Mouse (Mus musculus): ENCODE measurements around the gene Tsc22d1. TPM values are rescaled to one million over a fixed set of nuclear protein-coding genes. Genes with fewer than 3 reads are reported as not detected.
A peak's percentile ranks its signal among the peaks of the same experiment; 100 is the strongest.

The Tsc22d1 gene
- total RNA-seq, 2 experiments from 2014 or later, result 91.9 to 99.3 TPM

DNA sequence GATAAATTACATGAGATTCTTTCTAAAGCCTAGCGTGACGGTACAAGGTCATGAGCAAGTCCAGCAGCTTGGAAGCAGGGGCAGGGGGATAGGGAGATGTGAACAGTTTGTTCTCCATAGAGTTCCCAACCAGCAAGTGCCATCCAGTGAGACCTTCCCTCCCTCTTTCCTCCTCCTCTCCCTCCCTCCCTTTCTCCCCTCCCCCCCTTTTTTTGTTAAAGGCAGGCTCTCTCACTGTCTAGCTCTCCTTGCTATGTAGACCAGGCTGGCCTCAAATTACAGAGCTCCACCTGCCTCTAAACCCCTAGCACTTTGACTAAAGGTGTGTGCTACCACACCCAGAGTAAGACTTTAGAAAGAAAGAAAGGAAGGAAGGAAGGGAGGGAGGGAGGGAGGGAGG is 63.3 kb downstream of the Tsc22d1 start:
- intact Hi-C loops (cut with DNase I), result no loop called here
- DNase-seq, result no peak

DNA sequence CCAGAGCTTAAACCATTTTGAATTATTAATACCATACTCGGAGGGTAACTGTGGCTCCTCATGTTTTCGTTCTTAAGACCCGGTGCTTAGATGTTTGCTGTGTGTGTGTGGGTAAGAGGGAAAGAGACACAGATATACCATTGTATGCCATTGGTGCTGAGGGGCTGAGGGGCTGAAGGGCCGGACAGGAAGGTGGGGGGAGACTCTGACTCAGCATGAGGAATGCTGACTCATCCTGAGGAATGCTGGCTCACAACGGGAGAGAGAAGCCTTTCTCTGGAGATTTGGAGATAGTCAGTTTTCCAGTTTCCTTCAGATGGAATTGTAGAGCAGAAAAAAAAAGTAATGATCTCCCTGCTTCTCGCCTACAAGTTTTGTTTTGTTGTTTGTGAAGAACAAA is 63.9 kb downstream of the Tsc22d1 start:
- intact Hi-C loops (cut with DNase I), result no loop called here

DNA sequence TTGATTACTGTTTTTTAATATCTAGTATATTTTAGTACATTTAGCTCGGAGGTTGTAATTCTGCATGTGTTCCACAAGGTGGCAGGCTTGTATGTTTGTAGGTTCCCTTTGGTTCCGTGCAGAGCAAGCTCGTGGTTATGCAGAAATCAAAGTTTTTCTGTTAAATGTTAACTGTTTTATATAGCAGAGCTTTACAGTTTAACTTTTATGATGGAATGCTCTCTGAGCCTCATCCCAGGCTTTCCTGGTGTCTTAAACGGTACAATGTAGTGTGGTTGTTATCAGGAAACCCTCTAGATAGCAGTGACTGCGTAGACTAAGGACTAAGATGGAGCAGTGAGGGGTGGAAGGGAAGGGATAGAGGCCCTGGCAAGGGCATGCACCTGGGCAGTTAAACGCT is 65.1 kb downstream of the Tsc22d1 start:
- intact Hi-C loops (cut with DNase I), result loop anchor here (2.0 kb wide), 1 partner anchor 531 kb away; no protein-coding TSS in a partner anchor

More for the DNA sequence above, 63.9 kb downstream of the Tsc22d1 start:
- DNase-seq, result no peak

DNA sequence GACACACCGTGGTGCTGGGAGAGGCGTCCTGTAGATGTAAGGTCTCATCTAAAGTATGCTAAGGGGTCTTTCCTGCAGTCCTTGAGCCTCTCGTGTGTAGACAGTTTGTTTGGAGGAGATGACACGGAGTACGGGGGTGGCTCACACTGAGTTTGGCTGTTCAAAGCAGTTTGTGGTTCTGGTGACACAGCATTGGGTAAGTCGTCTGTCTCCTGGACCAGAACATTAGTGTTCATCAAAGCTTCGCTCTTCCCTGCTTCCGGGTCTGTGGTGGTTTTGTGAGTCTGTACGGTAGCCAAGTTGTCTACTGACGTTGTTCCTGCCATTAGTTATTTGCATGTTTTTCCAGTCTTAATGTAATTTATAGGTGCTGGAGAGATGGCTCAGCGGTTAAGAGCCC is 65.7 kb downstream of the Tsc22d1 start:
- intact Hi-C loops (cut with DNase I), result loop anchor here (2.0 kb wide), 1 partner anchor 530 kb away; no protein-coding TSS in a partner anchor
- no peak for DNase-seq

More for the DNA sequence above, 65.1 kb downstream of the Tsc22d1 start:
- no peak for DNase-seq

DNA sequence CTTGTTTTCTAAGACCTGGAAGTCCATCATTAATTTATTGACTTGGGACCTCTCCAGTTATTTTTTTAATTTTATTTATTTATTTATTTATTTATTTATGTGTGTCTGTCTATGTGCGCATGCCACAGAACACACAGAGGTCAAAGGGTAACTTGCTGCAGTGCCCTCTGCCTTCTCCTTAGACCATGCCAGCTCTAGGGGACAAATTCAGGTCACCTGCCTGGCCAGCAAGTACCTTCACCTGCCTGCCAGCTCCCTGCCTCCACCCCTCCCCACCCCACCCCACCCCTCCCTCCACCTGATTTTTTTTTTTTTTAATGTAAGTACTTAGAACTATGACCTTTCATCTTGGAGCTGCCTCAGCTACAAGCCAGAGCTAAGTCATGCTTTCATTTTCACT is 68.9 kb downstream of the Tsc22d1 start:
- intact Hi-C loops (cut with DNase I), result no loop called here
- no peak for DNase-seq

DNA sequence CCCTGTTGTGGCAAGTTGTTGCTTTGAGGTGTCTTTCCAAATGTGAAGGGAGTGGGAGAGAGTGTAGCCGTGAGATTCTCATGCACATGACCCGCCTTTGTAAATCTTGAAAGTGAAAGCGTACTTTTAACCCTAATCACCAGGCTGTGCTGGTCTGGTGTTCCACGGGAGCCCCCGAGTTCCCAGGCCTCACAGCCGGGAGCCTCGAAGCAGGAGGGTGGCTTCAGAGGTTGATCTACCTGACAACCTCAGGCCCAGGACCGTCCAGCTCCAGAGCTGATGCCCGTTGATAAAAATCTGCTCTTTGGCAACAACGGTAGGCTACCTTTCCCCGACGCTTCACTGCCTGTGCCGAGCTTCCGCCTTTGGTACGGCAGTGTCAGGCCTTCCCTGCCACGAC is 72.8 kb downstream of the Tsc22d1 start:
- DNase-seq, result no peak
- intact Hi-C loops (cut with DNase I), result no loop called here

DNA sequence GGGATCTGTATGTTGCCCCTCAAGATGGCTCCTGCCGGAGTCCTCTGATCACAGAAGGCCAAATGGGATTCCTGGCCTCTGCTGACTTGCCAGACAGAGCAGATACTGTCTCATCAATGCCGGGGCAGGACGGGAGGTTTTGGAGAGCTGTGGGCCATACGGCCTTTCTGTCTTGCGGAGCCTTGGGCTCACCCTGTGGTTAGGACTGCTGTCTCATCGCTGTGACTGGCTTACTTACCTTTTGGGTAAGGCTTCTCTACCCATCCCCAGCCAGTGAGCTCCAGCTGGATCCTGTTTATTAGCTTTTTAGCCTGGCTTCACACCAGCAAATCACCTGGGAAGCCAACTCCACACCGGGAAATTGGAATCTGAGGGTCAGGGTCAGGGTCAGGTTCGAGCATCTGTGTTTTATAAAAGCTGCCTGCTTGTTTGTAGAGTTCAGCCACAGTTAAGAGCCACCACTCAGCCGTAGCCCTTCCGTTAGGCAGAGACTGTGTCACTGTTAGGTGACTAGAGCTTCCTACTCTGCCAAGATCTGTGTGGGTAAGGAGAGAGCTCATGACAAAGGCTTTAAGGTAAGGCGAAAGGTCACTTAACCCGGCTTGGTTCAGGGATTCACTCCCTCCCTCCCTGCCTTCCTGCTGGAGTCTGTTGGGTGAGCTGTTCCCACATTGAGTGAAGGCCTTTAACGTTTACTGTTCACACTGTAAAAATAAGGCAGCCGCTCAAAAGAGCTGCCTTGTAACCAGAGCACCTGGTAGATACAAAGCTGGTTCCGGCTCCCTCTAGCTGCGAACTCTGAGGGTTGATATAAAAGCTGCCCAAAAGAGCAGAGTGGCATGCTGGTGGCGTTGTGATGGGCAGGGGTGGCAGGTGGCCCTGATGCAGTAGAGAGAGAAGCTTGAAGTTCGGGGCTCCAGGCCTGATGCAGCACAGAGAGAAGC is 73.6 kb downstream of the Tsc22d1 start:
- intact Hi-C loops (cut with DNase I), result no loop called here
- DNase-seq, result no peak

DNA sequence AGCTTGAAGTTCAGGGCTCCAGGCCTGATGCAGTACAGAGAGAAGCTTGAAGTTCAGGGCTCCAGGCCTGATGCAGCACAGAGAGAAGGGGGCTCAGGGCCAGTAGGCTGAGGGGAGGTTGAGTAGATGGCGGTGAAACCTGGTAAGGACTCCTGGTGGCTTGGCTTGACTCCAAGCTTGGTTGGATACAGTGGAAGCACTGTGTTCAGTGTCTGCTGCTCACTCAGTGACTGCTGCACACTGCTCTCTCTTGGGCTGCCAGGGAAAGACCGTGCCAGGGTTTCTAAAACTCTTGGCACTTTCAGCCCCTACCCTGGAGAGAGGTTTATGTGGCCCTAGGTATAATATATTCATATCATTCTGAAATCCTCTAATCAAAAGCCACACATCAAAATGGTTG is 74.4 kb downstream of the Tsc22d1 start:
- intact Hi-C loops (cut with DNase I), result no loop called here

DNA sequence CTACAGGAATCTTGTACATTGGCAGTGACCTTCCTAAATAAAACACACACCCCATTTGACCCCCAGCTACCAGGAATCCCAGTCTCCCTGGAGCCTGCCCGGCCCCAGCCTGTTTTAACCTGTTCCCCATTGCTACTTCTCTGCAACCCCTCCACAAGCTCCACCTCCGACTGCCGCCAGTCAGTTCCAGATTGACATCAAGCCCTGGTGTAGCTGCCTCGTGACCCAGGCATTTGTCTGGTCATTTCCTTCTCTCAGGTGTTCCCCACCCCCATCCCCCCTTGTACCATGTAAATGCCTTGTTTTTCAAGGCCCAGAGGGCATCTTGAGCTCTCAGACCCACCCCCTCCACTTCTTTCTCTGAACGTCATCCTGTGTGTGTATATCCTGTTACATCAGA is 80.3 kb downstream of the Tsc22d1 start:
- DNase-seq, result no peak
- intact Hi-C loops (cut with DNase I), result no loop called here

More for the DNA sequence above, 74.4 kb downstream of the Tsc22d1 start:
- no peak for DNase-seq

DNA sequence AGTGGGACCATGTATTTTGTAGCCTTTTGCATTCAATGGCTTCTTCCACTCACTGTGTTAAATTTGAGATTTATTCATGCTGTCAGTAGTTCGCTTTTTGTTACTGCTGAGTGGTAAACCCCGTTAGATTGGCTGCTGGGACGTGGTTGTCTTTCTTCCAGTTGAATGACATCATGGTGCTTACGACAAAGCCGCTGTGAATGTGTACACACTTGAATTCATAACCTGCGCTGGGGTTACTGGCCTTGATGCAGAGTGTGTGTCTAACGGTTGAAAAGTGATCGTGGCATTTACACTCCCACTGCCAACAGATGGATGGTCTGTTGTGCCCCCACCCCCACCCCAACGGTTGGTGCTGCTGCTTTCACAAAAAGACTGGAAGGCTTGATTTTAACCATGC is 82.4 kb downstream of the Tsc22d1 start:
- intact Hi-C loops (cut with DNase I), result no loop called here
- DNase-seq, result no peak

DNA sequence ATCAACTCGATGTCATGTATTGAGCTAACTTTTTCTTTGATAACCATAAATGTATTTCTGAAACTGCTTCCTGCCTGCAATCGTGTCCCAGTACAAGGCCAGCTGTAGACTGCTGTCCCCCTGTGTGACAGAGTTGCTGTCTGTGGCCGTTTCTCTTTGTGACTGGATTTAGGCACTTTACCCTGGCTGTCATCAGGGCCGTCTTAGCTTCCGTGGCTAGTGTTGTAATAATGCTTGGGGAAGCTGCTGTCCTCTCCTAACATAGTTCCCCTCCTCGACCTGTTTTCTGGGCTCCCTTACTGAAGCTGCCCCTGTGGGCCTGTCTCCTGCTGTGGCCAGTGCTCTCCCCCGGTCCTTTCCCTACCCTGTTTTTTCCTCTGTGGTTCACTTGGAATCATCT is 83.4 kb downstream of the Tsc22d1 start:
- DNase-seq, result no peak
- intact Hi-C loops (cut with DNase I), result no loop called here

DNA sequence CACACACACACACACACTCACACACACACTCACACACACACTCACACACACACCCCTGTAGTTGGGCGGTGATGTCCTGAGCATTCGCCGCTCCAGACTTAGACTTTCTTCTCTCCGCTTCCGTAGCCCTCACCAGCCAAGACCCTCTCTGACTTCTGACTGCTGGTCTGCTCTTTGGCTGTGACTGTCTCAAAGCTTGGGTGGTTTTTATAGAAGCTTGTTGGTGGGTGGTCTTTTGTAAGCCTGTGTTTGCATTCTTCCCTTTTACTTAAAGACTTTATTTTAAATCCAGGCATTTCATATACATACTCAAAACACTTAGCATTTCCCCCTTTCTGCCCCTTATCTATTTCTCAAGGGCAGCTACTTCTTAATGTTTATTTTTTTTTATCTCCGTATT is 84.7 kb downstream of the Tsc22d1 start:
- intact Hi-C loops (cut with DNase I), result no loop called here
- DNase-seq, result no peak

DNA sequence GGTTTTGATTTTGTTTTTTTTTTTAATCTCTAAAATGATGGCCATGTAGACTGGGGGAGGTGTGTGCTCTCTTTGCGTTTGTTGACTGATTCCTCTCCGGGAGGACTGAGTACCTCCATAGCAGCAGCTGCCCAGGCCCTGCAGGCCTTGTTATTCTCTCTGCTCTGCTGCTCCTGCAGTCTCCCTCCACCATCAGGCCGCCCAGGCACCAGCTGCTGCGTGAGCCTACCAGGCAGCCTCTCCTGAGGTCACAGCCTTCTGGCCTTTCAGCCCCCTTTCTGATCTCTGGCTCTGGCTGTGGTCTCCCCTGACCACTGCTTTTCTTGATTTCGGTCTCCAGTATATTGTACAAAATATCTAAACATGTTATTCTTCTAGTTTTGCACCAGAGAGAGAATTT is 85.3 kb downstream of the Tsc22d1 start:
- intact Hi-C loops (cut with DNase I), result loop anchor here (10.0 kb wide), 1 partner anchor 245 kb away; no protein-coding TSS in a partner anchor
- DNase-seq, result no peak

DNA sequence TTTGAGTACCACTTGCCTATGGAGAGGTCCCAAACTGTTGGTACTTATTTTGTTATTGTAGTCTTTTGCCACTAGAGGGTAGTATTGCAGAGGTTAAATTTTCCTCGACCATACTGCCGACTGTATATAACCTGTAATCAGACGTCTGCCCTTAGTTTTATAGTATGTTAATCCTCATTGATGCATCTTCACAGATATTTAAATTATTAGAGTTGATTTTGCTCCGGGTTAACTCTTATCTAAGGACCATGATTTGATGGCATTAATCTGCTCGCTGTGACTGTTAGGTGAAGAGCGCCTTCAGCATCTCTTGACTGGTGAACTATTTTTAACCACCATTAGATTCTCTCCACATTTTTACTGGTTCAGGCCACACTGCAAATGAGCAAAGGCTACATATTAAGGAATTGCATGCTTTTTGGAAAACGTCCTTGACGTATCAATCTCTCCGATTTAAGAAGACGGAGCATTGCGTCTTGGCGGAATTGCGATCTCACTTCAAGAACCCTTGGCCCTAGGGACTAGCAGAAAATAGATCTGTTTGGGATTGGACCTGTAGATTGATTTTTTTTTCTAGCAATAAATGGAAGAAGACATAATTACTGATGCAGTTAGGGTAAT is 88.6 kb downstream of the Tsc22d1 start:
- intact Hi-C loops (cut with DNase I), result loop anchor here (1.0 to 10.0 kb wide), 3 partner anchors 241 to 505 kb away; no protein-coding TSS in a partner anchor
- DNase-seq, result no peak

DNA sequence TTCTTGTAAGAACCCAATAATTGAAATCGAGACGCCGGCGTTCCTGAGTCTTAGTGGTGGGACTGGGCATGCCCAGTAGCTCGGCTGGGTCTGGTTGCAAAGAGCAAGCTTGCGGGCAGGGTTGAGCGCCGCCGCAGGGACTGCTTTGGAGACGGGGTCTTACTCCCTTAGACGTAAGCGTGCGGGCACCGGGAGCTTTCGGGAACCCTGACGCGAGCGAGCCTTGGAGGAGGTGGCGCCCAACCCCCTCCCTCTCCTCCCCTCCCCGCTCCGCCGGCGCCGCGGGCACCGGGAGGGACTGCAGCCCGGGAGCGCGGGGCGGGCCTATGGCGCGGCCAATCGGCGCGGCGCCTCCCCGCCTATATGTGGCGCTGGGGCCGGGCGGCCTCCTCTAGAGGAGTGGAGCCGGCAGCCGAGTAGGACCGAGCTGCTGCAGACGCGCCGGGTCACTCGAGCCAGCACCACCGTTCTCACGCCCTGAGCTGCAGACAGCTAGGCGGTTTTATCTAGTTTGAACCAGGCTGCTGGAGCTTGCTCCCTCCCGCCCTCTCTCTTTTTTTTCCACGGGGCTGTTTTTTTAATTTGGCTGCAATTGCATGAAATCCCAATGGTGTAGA is 89.5 kb downstream of the Tsc22d1 start:
- intact Hi-C loops (cut with DNase I), result loop anchor here (10.0 kb wide), 1 partner anchor 241 kb away; no protein-coding TSS in a partner anchor
- DNase-seq, result peak; percentile 87 to 90

DNA sequence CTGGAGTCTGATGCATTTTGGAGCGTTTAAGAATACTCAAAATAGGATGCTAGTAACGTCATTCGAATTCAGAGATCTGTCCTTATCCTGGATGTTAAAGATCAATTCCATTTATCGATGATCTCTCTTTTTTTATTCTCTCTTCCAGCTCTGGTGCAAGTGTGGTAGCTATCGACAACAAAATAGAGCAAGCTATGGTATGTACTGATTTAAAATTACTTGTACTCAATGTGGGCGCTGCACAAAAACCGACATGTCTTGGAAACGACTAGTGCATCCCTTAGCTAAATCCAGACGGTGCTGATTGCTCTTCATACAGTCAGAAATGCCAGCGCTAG is 90.3 kb downstream of the Tsc22d1 start:
- DNase-seq, result no peak
- intact Hi-C loops (cut with DNase I), result loop anchor here (5.0 to 10.0 kb wide), 2 partner anchors 112 to 240 kb away; no protein-coding TSS in a partner anchor

DNA sequence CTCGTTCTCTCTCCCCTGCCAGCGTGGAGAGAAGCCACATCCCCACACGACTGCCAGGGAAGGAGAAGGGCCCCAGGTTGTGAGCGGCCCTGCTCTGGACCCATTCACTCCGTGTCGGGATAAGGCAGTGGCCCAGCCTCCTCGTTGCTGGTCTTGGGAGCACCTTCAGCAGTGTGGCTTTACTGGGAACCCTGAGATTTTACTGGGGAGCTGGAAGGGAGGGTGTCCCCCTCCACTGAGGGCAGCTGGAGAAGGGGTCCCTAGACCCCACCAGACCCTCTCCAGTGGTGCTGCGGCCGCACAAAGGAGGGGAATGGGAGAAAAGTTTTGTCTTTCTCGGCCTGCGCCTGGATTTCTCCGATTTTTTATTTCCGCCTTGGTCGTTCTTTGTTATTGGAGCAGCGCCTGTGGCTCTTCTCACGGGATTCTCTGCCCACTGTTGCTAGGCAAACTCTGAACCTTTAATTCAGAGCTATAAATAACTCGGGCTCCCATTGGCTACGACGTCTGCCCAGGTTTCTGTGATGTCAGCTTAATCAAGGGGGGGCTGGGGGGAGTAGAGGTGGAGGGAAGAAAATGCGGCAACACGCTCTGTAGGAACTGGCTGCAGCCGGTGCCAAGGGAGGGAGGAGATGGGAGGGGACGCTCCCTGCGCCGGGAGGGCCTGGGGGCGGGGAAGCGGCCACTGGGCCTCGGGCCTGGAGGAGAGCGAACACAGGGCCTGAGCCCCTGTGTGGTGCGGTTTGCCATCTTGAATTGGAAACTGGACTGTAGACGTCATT is 90.9 kb downstream of the Tsc22d1 start:
- intact Hi-C loops (cut with DNase I), result loop anchor here (5.0 to 10.0 kb wide), 2 partner anchors 112 to 239 kb away; no protein-coding TSS in a partner anchor
- DNase-seq, result peak; percentile 68 to 77

DNA sequence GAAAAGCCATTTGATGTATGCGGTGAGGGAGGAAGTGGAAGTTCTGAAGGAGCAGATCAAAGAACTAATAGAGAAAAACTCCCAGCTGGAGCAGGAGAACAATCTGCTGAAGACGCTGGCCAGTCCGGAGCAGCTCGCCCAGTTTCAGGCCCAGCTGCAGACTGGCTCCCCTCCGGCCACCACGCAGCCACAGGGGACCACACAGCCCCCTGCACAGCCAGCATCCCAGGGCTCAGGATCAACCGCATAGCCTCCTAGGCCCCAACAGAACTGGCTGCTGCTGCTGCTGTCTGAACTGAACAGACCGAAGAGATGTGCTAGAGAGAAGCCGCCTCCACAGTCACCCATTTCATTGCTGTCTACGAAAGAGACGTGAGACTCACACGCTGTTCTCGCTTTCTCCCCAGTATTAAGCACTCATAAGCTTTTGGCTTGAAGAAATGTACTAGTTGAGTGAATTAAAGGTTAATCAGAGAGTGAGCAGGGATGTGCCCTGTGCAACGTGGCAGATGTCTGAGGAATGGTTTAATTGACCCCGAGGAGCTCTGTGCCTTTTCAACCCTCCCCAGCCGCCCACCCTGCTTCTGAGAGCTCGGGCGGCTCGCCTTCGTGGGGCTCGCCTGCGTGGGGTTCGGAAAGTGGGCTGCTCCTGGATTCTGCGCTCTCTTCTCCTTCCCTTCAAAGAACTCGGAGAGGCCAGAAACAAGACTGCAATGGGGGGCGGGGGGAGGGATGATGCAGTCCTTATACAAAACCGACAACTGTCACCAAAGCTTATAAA is 91.9 kb downstream of the Tsc22d1 start:
- intact Hi-C loops (cut with DNase I), result loop anchor here (5.0 to 10.0 kb wide), 2 partner anchors 111 to 238 kb away; no protein-coding TSS in a partner anchor
- DNase-seq, result peak in 1 of 2 experiments; percentile 26

DNA sequence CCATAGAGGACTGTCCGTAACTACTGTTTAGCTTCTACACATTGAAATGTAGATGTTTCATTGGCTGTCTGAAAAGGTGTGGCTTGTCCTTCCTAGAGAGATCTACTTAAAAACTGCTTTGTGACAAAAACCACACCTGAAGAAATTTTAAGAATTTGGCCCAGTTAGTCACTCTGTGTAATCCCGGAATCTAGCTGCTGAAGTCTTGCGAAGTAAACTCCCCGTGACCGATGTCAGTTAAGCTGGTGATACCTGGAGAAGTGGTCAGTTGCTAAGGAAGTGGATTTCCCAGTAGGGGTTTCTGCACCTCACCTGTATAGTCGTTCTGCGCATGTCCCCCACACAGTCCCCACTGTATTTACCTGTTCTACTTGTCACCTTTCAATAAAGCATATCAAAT is 92.6 kb downstream of the Tsc22d1 start:
- intact Hi-C loops (cut with DNase I), result loop anchor here (5.0 to 10.0 kb wide), 2 partner anchors 110 to 237 kb away; no protein-coding TSS in a partner anchor
- no peak for DNase-seq

Data from gastrocnemius, postnatal 36 days (tissue).